Mouse (Mus musculus): Measurements from ENCODE around the gene Hdac4. TPM values are rescaled to one million over a fixed set of nuclear protein-coding genes. Genes with fewer than 3 reads are reported as not detected.

Hdac4 gene
- polyA plus RNA-seq, 1 experiment: 14.3 TPM

DNA sequence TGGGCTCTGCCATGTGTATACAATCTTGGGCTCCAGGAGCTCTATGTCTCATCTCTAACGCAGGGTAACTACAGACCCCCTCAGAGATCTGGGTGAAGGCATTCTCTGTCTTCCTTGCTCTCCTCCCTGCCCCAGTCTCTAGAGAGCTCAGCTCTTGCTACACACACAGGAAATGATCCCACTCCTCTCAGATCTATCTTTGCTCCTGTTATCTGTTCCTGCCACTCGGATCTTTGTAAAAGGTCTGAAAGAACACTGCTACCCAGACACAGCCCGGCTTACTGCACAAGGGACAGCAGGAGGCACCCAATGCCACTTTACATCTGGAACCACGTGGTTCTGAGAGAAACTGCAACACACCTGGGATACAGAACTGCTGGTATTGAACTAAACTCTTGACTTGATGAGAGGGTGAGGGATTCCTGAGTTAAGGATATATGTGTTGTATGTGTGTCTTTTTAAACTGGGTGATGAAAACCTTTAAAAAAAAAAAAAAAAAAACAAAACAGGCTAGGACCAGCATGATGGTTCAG is 134.9 kb downstream of the Hdac4 start:
- Histone ChIP-seq H3K4me1 (ENCODE audit: control insufficient read depth, insufficient read depth, low read length) (no peaks in the 10 kb centered on the region), H3K4me3 (ENCODE audit: control insufficient read depth, low read depth, low read length) (no peak overlapping the region), H3K36me3 (ENCODE audit: control insufficient read depth, insufficient read depth, low read length) (no peaks in the 10 kb centered on the region), H3K27ac (ENCODE audit: control insufficient read depth, insufficient read depth, low read depth, low read length) (no peak overlapping the region), H3K27me3 (ENCODE audit: control insufficient read depth, insufficient read depth, low read length) (no peaks in the 10 kb centered on the region)
- TF ChIP-seq CTCF (IDR thresholded peaks at IDR 0.05; ENCODE audit: control insufficient read depth, insufficient read depth, insufficient replicate concordance, low read depth, low read length) (no peak), POLR2A (IDR thresholded peaks at IDR 0.05; ENCODE audit: control insufficient read depth, low read depth, low read length) (no peak)

DNA sequence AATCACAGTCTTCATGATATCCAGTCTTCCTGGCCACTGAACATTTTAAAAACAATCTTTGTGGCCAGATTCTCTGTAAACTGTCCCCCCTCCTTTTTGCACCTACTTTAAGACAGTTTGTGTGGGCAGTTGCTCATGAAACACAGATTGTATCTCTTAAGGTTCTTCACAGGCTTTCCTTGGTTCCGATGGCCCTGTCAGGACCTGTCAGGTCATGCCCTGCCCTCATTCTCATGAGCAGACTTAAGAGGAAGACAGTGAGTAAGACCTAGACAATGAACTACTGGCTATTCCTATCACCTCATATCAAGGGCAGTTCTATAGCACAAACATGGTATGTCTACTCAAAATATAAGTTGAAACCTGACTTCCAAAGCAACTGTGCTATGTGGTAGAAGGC is 135.9 kb downstream of the Hdac4 start:
- no peaks in the 10 kb centered on the region for H3K36me3 ChIP-seq (ENCODE audit: control insufficient read depth, insufficient read depth, low read length)
- TF ChIP-seq CTCF (IDR thresholded peaks at IDR 0.05; ENCODE audit: control insufficient read depth, insufficient read depth, insufficient replicate concordance, low read depth, low read length) (no peak), POLR2A (IDR thresholded peaks at IDR 0.05; ENCODE audit: control insufficient read depth, low read depth, low read length) (no peak)
- H3K27ac ChIP-seq (ENCODE audit: control insufficient read depth, insufficient read depth, low read depth, low read length): no peak overlapping the region
- no peaks in the 10 kb centered on the region; the same call in 1 of the 2 replicates for H3K4me1 ChIP-seq (ENCODE audit: control insufficient read depth, insufficient read depth, low read length)
- no peak overlapping the region for H3K4me3 ChIP-seq (ENCODE audit: control insufficient read depth, low read depth, low read length)
- H3K27me3 ChIP-seq (ENCODE audit: control insufficient read depth, insufficient read depth, low read length): no peaks in the 10 kb centered on the region

DNA sequence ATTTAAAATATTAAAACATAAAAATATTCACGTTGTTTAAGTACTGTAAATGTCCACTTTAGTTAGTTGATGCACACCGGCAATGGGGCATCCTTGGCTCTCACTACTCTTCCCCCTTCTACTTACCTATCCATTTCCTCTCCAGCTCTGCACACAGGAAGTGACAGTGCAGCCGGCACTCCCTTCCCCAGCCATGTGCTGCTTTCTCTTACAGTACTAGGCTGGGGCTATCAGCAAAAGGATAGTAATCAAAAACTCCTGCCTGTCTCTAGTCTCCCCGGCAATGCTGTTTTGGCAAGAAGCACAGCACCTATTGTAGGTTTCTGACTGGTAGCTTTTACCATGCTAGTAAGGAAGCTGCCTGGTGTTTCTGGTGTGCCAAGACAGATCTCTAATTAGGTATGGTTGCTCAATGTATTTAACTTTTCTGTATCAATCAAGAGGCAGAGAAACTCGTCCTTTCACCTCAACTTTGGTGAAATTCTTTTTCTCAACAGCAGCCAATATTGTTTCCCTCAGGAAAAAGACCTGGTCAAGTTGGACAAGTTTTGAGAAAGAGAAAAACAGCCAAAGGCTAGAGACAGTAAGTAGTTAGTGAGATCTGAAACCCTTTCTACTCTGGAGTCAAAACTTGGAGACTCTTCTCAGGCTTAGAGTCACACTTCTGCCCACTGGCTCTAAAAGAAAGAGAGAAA is 136.6 kb downstream of the Hdac4 start:
- Histone ChIP-seq H3K27ac (ENCODE audit: control insufficient read depth, insufficient read depth, low read depth, low read length) (no peak overlapping the region), H3K4me1 (ENCODE audit: control insufficient read depth, insufficient read depth, low read length) (no peaks in the 10 kb centered on the region; the same call in 1 of the 2 replicates), H3K36me3 (ENCODE audit: control insufficient read depth, insufficient read depth, low read length) (no peaks in the 10 kb centered on the region), H3K4me3 (ENCODE audit: control insufficient read depth, low read depth, low read length) (no peak overlapping the region), H3K27me3 (ENCODE audit: control insufficient read depth, insufficient read depth, low read length) (no peaks in the 10 kb centered on the region)
- TF ChIP-seq CTCF (IDR thresholded peaks at IDR 0.05; ENCODE audit: control insufficient read depth, insufficient read depth, insufficient replicate concordance, low read depth, low read length) (no peak), POLR2A (IDR thresholded peaks at IDR 0.05; ENCODE audit: control insufficient read depth, low read depth, low read length) (no peak)

- Histone ChIP-seq H3K4me1 (ENCODE audit: control insufficient read depth, insufficient read depth, low read length) (no peaks in the 10 kb centered on the region; the same call in 1 of the 2 replicates), H3K27ac (ENCODE audit: control insufficient read depth, insufficient read depth, low read depth, low read length) (no peak overlapping the region), H3K27me3 (ENCODE audit: control insufficient read depth, insufficient read depth, low read length) (no peaks in the 10 kb centered on the region), H3K36me3 (ENCODE audit: control insufficient read depth, insufficient read depth, low read length) (no peaks in the 10 kb centered on the region), H3K4me3 (ENCODE audit: control insufficient read depth, low read depth, low read length) (no peak overlapping the region)
- TF ChIP-seq POLR2A (IDR thresholded peaks at IDR 0.05; ENCODE audit: control insufficient read depth, low read depth, low read length) (no peak), CTCF (IDR thresholded peaks at IDR 0.05; ENCODE audit: control insufficient read depth, insufficient read depth, insufficient replicate concordance, low read depth, low read length) (no peak)
Observed at GRCm38 (mm10) chr1:92057068-92057467, 138.4 kb downstream of the Hdac4 start.

DNA sequence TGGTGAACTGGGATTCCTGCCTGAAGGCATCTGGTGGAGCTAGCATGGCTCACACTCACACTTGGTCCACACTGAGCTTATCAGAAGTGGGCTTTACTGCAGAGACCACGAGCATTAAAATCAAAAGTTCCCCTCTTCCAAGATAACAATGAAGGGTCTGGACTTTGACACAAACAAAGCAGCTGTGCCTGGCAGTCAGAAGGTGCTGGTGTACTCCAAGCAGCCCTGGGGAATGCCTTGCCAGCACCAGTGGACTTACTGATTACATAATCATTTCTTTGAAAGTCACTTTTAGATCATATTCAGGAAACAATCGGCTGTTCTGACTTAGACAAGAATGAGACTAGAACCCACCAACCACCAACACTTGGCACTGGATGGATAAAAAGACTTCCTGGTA is 140.3 kb downstream of the Hdac4 start:
- Histone ChIP-seq H3K4me3 (ENCODE audit: control insufficient read depth, low read depth, low read length) (no peak overlapping the region), H3K27ac (ENCODE audit: control insufficient read depth, insufficient read depth, low read depth, low read length) (no peak overlapping the region), H3K4me1 (ENCODE audit: control insufficient read depth, insufficient read depth, low read length) (no peaks in the 10 kb centered on the region; the same call in 1 of the 2 replicates), H3K27me3 (ENCODE audit: control insufficient read depth, insufficient read depth, low read length) (no peaks in the 10 kb centered on the region), H3K36me3 (ENCODE audit: control insufficient read depth, insufficient read depth, low read length) (no peaks in the 10 kb centered on the region)
- TF ChIP-seq POLR2A (IDR thresholded peaks at IDR 0.05; ENCODE audit: control insufficient read depth, low read depth, low read length): no peak
- TF ChIP-seq CTCF (IDR thresholded peaks at IDR 0.05; ENCODE audit: control insufficient read depth, insufficient read depth, insufficient replicate concordance, low read depth, low read length): no peak

DNA sequence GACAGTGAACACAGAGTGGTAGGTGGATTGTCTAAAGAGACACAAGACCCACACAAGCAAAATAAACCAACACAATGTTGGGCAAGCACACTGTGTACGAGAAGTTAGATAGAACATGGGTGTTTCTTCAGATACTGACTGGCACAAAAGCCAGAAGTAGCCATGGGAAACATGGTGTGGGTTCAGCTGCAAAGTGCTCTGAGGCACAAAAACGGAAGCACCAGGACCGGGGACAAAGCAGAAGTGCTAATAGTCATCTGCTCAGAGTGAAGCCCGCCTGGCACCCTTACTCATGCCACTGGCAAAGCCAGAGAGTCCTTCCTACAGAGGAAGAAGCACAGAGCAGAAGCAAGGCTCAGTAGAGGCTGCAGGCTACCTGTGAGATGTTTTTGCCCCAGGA is 143.3 kb downstream of the Hdac4 start:
- no peaks in the 10 kb centered on the region for H3K27me3 ChIP-seq (ENCODE audit: control insufficient read depth, insufficient read depth, low read length)
- H3K27ac ChIP-seq (ENCODE audit: control insufficient read depth, insufficient read depth, low read depth, low read length): no peak overlapping the region
- H3K36me3 ChIP-seq (ENCODE audit: control insufficient read depth, insufficient read depth, low read length): no peaks in the 10 kb centered on the region
- no peaks in the 10 kb centered on the region; the same call in none of the 2 replicates for H3K4me1 ChIP-seq (ENCODE audit: control insufficient read depth, insufficient read depth, low read length)
- TF ChIP-seq CTCF (IDR thresholded peaks at IDR 0.05; ENCODE audit: control insufficient read depth, insufficient read depth, insufficient replicate concordance, low read depth, low read length): no peak
- no peak for TF ChIP-seq POLR2A (IDR thresholded peaks at IDR 0.05; ENCODE audit: control insufficient read depth, low read depth, low read length)
- no peak overlapping the region for H3K4me3 ChIP-seq (ENCODE audit: control insufficient read depth, low read depth, low read length)

DNA sequence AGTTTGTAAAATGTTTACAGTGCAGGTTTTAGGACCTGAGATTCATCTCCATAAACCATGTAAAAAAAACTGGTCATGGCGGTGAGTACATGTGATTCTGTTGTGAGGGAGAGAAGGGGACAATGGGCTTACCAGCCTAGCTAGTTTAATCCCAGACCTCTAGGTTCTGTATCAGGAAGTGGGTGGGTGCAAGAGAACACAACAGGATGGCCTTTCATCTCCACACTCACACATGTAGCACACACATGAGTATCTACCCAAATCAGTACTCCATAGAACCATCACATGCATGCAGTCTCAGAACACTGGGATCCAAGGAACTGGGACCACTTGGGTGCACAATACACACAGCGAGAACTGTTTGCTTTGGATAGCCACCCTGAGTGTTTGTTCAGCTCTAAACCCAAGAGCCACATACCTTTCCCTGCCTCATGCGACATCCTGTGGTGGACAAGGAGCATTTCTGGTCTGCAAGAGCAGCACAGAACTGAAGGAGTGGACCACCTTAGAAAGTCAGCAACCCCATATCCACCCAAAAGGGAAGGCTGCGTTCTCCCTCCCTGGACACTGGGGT is 143.9 kb downstream of the Hdac4 start:
- TF ChIP-seq CTCF (IDR thresholded peaks at IDR 0.05; ENCODE audit: control insufficient read depth, insufficient read depth, insufficient replicate concordance, low read depth, low read length) (no peak), POLR2A (IDR thresholded peaks at IDR 0.05; ENCODE audit: control insufficient read depth, low read depth, low read length) (no peak)
- H3K4me1 ChIP-seq (ENCODE audit: control insufficient read depth, insufficient read depth, low read length): no peaks in the 10 kb centered on the region; the same call in none of the 2 replicates
- no peaks in the 10 kb centered on the region for H3K27me3 ChIP-seq (ENCODE audit: control insufficient read depth, insufficient read depth, low read length)
- no peak overlapping the region for H3K4me3 ChIP-seq (ENCODE audit: control insufficient read depth, low read depth, low read length)
- H3K27ac ChIP-seq (ENCODE audit: control insufficient read depth, insufficient read depth, low read depth, low read length): no peak overlapping the region
- H3K36me3 ChIP-seq (ENCODE audit: control insufficient read depth, insufficient read depth, low read length): no peaks in the 10 kb centered on the region

All from testis, adult 2 months (tissue).